Mouse (Mus musculus) G1E (cell line): ENCODE results near the gene Spp2. TPM values are rescaled to one million over a fixed set of nuclear protein-coding genes. Genes with fewer than 3 reads are reported as not detected.

ENCODE experiments used
- ATAC-seq: 2 replicates; pipeline ENCODE4 v1.8.0; 2016; ENCODE audit warnings: mild to moderate bottlenecking; ENCODE audit not compliant: insufficient number of reproducible peaks, poor library complexity, low FRiP score, severe bottlenecking; ENCODE audit errors: extremely low read depth
- DNase-seq: peaks from one replicate; pipeline ENCODE4 v3.0.0; 2012; ENCODE audit warnings: low spot score
- H3K27me3 ChIP-seq: 2 replicates; pipeline ENCODE4 v1.6.1; 2012; ENCODE audit warnings: mild to moderate bottlenecking, low read length, inconsistent platforms; ENCODE audit not compliant: insufficient read depth
- H3K36me3 ChIP-seq: replicated peaks from 2 replicates; pipeline ENCODE3; 2012; ENCODE audit warnings: mild to moderate bottlenecking, inconsistent platforms
- H3K4me1 ChIP-seq: 2 replicates; pipeline ENCODE4 v1.6.1; 2012; ENCODE audit warnings: low read depth, low read length, inconsistent platforms, mixed read lengths; ENCODE audit not compliant: insufficient read depth
- H3K4me3 ChIP-seq: 2 replicates; pipeline ENCODE4 v1.5.1; 2012; ENCODE audit warnings: low read depth, mild to moderate bottlenecking, inconsistent platforms, low read length, moderate library complexity, mixed read lengths
- H3K9me3 ChIP-seq: replicated peaks from 2 replicates; pipeline ENCODE4 v1.6.1; 2012; ENCODE audit warnings: inconsistent platforms
- CTCF ChIP-seq: IDR thresholded peaks from 2 replicates; pipeline ENCODE4 v1.5.1; 2012; ENCODE audit warnings: low read depth, low read length, inconsistent platforms, mixed read lengths
- GATA1 ChIP-seq: IDR thresholded peaks from 2 replicates; pipeline ENCODE4 v1.6.1; 2012; ENCODE audit warnings: borderline replicate concordance, low read length, inconsistent platforms, mixed read lengths
- GATA2 ChIP-seq: IDR thresholded peaks from 2 replicates; pipeline ENCODE4 v1.6.1; 2012; ENCODE audit warnings: low read depth, low read length, inconsistent platforms, borderline replicate concordance
- POLR2AphosphoS5 ChIP-seq: IDR thresholded peaks from 2 replicates; pipeline ENCODE4 v1.6.1; 2012; ENCODE audit warnings: low read depth, low read length, inconsistent platforms; ENCODE audit not compliant: insufficient replicate concordance
- TAL1 ChIP-seq: conservative IDR thresholded peaks from 2 replicates; pipeline ENCODE4 v1.6.1; 2012; ENCODE audit warnings: low read depth, low read length, inconsistent platforms, mixed read lengths
- polyA plus RNA-seq: library from polyadenylated mRNA; stranded (reverse); fragments of >175 nt; gene quantifications from 2 replicates; pipeline ENCODE4 v1.2.3, GENCODE M21; 2012
- total RNA-seq, 2 experiments: library from RNA; stranded (forward) in 1 of 2; stranded (reverse) in 1 of 2; fragments of 200-1000 nt in 1 of 2; fragments of >200 nt in 1 of 2; fragmentation: Nextera tagmentation in 1 of 2; gene quantifications; 2 replicates each; pipeline ENCODE4 v1.2.3; 2014 to 2017

The Spp2 gene
- total and polyA plus RNA-seq, 3 experiments: not detected

GRCm38 (mm10) chr1:88391632-88392031 is 15.1 kb upstream of the Spp2 start:
- no peak for ATAC-seq
- no peaks in the 10 kb centered on the region for H3K36me3 ChIP-seq
- H3K27me3 ChIP-seq: no peaks in the 10 kb centered on the region
- no peaks in the 10 kb centered on the region for H3K4me1 ChIP-seq
- no peak for TF ChIP-seq POLR2AphosphoS5
- no peak overlapping the region for H3K4me3 ChIP-seq
- DNase-seq: no peak
- H3K9me3 ChIP-seq: no peaks in the 10 kb centered on the region

GRCm38 (mm10) chr1:88393321-88393720 is 13.4 kb upstream of the Spp2 start:
- no peaks in the 10 kb centered on the region for H3K9me3 ChIP-seq
- no peak for ATAC-seq

GRCm38 (mm10) chr1:88403378-88403777 is 3.4 kb upstream of the Spp2 start:
- DNase-seq (no peak), ATAC-seq (no peak)
- peaks cover 3% of the 10 kb centered on the region; the same call in 1 of the 2 replicates for H3K27me3 ChIP-seq
- H3K4me3 ChIP-seq: no peak overlapping the region
- no peaks in the 10 kb centered on the region for H3K9me3 ChIP-seq
- H3K36me3 ChIP-seq: no peaks in the 10 kb centered on the region
- H3K4me1 ChIP-seq: no peaks in the 10 kb centered on the region
- no peak for TF ChIP-seq CTCF
- no peak for TF ChIP-seq GATA2
- TF ChIP-seq TAL1: no peak
- no peak for TF ChIP-seq GATA1
- no peak for TF ChIP-seq POLR2AphosphoS5

More at GRCm38 (mm10) chr1:88393321-88393720, 13.4 kb upstream of the Spp2 start:
- Histone ChIP-seq H3K4me1 (no peaks in the 10 kb centered on the region), H3K36me3 (no peaks in the 10 kb centered on the region), H3K27me3 (no peaks in the 10 kb centered on the region), H3K4me3 (no peak overlapping the region)
- TF ChIP-seq GATA1 (no peak), POLR2AphosphoS5 (no peak), CTCF (no peak), TAL1 (no peak), GATA2 (no peak)
- DNase-seq: no peak

- ATAC-seq: no peak
These were observed 519 bp upstream of the Spp2 start for GRCm38 (mm10) chr1:88406078-88406806.

GRCm38 (mm10) chr1:88408340-88408739 is 1.6 kb downstream of the Spp2 start:
- Histone ChIP-seq H3K4me1 (no peaks in the 10 kb centered on the region), H3K27me3 (peaks cover 3% of the 10 kb centered on the region; the same call in 1 of the 2 replicates), H3K4me3 (no peak overlapping the region), H3K9me3 (no peaks in the 10 kb centered on the region), H3K36me3 (no peaks in the 10 kb centered on the region)
- no peak for DNase-seq
- no peak for TF ChIP-seq TAL1
- TF ChIP-seq GATA1: no peak
- TF ChIP-seq GATA2: no peak
- no peak for TF ChIP-seq CTCF
- TF ChIP-seq POLR2AphosphoS5: no peak
- ATAC-seq: no peak

More at GRCm38 (mm10) chr1:88406078-88406806, 519 bp upstream of the Spp2 start:
- DNase-seq: no peak
- Histone ChIP-seq H3K4me3 (no peak overlapping the region), H3K36me3 (no peaks in the 10 kb centered on the region), H3K4me1 (no peaks in the 10 kb centered on the region), H3K27me3 (peaks cover 3% of the 10 kb centered on the region; the same call in 1 of the 2 replicates), H3K9me3 (no peaks in the 10 kb centered on the region)
- no peak for TF ChIP-seq GATA1
- TF ChIP-seq GATA2: no peak
- no peak for TF ChIP-seq TAL1
- no peak for TF ChIP-seq CTCF
- no peak for TF ChIP-seq POLR2AphosphoS5

- TF ChIP-seq TAL1 (no peak), POLR2AphosphoS5 (no peak), CTCF (no peak), GATA2 (no peak), GATA1 (no peak)
- Histone ChIP-seq H3K4me1 (no peaks in the 10 kb centered on the region), H3K27me3 (peaks cover 2% of the 10 kb centered on the region; the same call in 1 of the 2 replicates), H3K4me3 (no peak overlapping the region), H3K9me3 (no peaks in the 10 kb centered on the region), H3K36me3 (no peaks in the 10 kb centered on the region)
- DNase-seq: no peak
- no peak for ATAC-seq
These were observed 5.3 kb downstream of the Spp2 start for GRCm38 (mm10) chr1:88412013-88412412.
